Mouse (Mus musculus): ENCODE measurements at regions not wholly inside any gene's neighbourhood (a gene's known extent, or its start where the extent isn't known, plus 50 kb on each side); places are given as distances from the start of the nearest gene placed in this dataset.

GRCm38 (mm10) chr12:77134306-77135010, 103.5 kb upstream of the Fut8 start:
- DNase-seq = no peak

DNA sequence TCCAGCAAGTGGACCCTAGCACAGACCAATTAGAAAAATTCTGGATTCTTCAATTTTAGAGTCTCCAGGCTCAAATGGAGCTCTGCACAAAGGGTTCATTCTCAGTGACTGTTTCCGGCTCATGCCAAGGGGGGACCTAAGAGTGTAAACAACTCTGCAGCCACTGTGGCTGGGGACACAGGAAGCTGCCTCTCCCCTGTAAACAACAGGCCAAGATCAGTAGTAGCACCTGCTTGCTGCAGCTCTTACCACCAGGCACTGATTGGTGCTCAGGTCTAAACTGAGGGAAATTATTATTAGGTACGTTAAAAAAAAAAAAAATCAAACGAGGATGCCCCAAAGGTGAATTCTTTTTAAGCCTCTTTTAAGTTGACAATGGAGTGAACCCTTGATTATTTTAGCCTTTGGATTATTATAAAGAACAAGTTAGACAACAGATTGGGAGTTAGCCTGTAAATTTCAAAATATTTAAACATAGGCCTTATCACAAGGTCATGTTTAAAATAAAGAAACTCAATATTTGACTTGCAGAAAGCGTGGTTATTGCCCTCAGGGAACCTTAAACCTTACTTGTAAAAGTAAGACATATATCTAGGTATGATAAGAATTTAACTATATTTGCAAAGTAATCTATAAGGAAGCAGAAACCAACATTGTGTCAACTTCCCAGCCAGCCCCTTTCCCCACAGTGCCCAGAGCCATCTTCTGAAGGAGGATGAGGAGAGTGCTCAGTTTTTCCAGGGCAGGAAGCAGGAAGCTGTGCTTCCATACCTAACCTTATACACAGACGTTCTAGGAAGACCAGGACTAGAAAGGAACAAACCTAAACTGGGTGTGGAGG, 104.2 kb upstream of the Fut8 start:
- no peak for DNase-seq

DNA sequence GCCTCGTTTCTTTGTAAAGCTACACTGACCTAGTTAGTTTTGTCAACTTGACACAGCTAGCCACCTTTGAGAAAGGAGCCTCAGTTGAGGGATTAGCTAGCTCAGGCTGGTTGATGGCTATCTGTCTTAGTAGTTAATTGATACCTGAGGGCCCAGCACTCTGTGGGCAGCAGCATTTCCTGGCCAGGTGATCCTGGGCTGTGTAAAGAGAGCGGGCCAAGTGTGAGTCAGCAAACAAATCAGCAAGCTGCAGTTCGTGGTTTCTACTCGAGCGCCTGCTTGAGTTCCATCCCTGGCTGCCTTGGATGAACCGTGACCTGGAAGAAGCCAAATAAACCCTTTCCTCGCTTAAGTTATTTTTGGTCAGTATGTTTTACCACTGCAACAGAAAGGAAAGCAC, 106.6 kb upstream of the Fut8 start:
- DNase-seq = no peak

- peak; percentile 30 for DNase-seq
Measured at GRCm38 (mm10) chr12:77130526-77130925, 107.4 kb upstream of the Fut8 start.

DNA sequence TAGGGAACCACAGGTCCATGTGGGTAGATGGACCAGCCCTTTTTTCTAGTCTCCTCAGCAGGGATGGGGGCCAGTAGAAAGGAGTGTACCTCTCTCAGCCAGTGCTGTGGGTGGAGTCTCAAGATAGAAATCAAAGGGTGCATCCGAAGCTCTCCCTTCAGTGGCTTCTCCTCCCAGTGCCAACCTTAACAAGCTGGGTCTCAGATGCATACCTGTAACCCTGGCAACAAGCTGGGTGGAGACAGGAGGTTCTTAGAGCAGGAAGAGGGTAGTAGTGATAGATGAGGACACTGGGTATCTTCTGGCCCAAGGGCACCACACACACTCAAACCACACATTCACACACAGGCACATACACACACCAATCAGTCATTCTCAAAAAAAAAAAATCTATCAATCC, 113.7 kb upstream of the Fut8 start:
- no peak for DNase-seq

GRCm38 (mm10) chr12:77113516-77113915, 124.4 kb upstream of the Fut8 start:
- DNase-seq = no peak

- no peak for DNase-seq
Measured at GRCm38 (mm10) chr12:77112133-77112532, 125.8 kb upstream of the Fut8 start.

GRCm38 (mm10) chr12:77107251-77107650, 130.7 kb upstream of the Fut8 start:
- DNase-seq = no peak

DNA sequence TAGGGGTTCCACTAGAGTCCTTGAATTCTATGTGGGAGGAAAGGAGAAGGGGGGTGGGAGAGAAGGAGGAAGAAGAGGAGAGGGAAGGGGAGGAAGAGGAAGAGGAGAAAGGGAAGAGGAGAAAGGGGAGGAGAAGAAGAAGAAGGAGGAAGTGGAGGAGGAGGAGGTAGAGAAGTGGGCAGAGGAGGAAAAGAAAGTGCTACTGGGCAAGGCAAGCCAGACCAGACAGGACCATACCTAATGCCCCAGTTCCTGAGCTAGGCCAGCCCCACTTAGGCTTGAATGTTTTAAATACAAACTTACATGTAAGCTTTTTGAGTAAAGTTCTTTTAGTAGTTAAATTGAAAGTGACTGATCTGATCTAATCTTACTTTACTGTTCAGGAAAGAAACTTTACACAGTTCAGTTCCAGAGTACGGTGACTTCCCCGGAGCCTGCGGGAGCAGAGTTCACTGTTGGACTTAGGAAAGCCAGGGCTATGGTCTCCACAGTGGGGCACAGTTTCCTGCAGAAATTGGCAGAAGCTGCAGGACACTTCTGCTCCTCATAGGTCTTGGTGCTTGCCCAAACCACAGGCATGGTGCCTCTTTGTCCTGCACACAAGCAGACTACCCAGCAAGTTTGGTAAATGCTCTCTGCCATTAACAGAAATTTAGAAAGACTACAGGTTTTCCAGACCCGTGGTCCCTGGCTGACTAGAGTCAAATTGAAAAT, 131.9 kb upstream of the Fut8 start:
- DNase-seq = peak; percentile 4

GRCm38 (mm10) chr12:77100482-77100881, 137.4 kb upstream of the Fut8 start:
- no peak for DNase-seq

DNA sequence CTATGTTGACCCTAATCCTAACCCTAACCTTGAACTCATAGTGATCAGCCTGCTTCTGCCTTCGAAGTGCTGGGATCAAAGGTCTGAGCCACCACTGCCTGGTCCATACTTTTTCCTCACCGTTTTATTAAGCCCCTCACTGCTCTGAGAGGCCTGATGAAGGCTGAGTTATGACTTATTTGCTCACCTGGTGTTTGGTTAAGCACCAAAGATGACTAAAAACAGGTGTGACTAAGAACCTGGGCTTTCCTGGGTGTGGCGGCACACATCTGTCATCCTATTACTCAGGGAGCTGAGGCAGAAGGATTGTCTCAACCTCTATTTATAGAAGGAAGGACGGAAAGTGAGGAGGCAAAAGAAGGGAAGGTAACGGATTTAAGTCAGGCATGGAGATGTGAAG, 137.5 kb upstream of the Max start:
- no peak for DNase-seq

- no peak for DNase-seq
Measured at GRCm38 (mm10) chr12:77098821-77099220, 136.8 kb upstream of the Max start.

DNA sequence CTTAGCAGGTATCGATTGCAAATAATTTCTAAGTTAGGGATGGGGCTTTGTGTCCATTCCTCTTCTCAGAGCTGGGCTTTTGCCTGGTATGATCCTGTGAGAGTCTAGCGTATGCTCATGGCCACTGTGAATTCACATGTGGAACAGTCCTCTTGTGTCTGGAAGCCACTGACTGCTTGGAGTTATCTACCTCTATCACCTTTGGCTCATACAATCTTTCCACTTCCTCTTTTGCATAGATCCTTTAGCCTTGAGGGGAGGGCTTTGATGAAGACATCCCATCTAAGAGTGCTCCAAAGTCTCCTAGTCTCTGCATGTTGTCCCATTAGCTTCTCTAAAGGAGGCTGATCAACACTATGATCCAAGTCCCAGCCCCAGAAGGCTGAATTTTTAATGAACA, 135.8 kb upstream of the Max start:
- DNase-seq = no peak

- DNase-seq = no peak
Measured at GRCm38 (mm10) chr12:77096461-77096860, 134.5 kb upstream of the Max start.

DNA sequence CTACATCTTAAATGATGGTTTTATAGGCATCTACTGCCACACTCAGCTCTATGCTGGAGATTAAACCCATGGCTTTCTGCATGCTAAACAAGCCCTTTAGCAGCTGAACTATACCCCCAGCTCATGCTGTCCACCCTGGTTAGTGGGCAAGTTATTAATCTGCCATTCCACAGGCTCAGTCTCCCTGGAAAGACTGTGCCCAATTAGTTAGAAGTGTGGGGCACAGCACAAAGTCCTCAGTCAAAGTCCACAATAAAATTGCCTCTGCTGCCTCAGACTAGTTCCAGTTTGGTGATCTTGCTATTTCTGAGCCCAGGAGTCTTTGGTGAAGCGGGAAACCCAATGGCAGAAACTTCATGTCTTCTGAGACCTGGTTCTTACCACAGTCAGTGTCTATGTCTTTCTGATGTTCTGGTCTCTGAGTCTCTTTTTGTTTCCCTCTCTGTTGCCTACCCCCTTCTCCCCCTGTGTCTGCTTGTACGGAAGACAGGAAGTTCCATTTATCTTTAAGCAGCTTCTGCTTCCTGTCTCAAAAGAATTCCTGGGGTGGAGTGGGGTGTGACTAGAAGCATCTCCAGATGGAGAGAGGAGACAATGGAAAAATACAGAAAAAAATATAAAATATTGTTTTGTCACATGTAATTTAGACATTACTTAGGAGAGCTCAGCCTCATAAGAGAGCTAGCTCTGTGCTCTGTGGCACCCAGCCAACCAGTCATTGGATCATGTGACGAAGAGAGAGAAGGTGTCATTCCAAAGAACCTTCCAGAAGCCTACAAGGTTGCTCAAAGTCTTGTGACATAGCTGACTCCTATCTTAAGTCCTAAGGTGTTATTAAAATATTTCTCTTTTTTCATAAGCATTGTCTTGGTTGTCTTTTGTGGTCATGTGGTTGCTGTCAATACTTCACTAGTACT, 133.3 kb upstream of the Max start:
- peak; percentile 14 for DNase-seq

DNA sequence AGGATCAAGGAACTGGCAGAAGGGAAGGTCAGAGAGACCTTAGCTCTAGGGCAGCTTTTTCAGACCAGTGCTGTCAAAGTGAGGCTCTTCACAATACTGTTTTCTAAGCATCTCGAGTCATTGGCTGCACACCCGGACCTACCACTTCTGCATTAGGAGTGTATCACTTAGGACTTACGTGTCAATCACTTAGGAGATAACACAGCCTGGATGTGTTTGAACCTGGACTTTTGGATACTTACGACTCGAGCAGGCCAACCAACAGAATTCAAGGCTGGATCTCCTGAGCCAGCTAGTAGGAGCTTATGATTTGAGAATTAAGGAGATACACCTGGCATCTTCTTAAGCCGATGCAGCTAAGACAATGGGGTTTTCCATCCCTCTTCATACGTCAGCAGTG, 132.2 kb upstream of the Max start:
- no peak for DNase-seq

DNA sequence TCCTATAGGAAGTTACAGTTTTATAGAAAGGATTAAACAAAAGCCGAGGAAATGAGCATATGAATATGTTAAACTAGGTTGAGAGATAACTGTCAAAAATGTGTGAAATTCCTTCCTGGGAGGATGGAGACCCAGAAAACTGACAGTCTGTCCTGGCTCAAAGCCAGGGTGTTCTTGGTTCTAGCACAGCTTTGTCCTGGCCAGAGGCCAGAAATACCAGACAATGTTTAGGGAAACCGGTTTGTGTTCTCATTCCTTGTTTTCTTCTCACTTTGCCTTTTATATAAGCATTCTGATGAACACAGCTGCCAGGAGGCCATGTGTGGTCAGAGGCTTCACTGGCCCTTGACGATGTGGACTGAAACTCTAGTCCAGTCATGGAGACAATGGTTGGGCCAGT, 130.7 kb upstream of the Max start:
- DNase-seq = peak; percentile 88

- no peak for DNase-seq
Measured at GRCm38 (mm10) chr12:77092143-77092542, 130.1 kb upstream of the Max start.

- DNase-seq = no peak
Measured at GRCm38 (mm10) chr12:77091700-77092099, 129.7 kb upstream of the Max start.

GRCm38 (mm10) chr12:77090525-77090924, 128.5 kb upstream of the Max start:
- no peak for DNase-seq

DNA sequence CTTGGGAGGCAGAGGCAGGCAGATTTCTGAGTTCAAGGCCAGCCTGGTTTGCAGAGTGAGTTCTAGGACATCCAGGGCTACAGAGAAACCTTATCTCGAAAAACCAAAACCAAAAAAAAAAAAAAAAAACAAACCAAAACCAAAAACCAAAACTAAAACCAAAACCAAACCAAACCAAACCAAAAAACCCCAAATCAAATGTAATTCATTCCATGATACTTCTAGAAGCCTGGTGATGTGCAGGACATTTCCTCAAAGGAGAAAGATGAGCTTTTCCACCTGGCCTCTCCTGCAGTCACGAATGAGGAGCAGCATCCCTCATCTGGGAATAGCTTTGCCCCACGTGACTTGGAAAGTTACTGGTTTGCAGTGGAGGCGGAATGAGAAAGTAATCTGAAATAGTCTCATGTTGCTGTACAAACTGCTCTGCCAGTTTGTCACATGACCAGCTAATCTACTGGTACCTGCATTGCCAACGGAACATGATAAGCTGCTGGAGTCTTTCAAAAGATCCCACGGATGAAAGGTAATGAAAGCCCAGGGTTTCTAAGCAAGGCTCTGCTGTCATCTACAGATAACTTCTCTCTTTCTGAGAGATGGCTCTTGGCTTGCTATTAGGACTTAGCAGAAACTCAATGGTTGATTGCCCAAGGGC, 127.8 kb upstream of the Max start:
- no peak for DNase-seq

DNA sequence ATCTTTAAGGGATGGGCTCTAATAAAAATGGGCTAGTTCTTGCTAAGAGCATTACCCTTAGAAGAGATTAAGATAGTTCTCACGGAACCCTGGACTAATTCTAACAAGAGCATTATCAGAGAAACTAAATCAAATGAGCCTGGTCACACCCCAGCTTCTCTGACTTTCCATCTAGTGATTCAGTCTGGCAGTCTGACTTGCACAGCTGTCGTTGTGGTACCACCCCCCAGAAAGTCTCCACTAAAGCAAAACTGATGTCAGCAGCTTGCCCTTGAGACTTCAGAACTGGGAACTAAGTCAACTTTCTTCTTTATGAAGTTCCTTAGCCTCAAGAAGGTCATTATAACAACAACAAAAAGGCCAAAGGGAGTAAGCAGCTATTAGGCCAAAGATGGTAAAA, 126.5 kb upstream of the Max start:
- no peak for DNase-seq

All from lung, postnatal 10 days (tissue).